Mouse (Mus musculus) limb, embryonic 14.5 days (tissue): ENCODE results near the gene 4921524J17Rik. TPM values are rescaled to one million over a fixed set of nuclear protein-coding genes. Genes with fewer than 3 reads are reported as not detected.

Experiments
- ATAC-seq: fragments of 200-750 bp; cut with Nextera tagmentation; 2 replicates; pipeline ENCODE4 v1.8.0; 2017; ENCODE audit warnings: low read depth, moderate number of reproducible peaks, moderate TSS enrichment; ENCODE audit not compliant: low FRiP score
- DNase-seq: peaks from one replicate; pipeline ENCODE4 v3.0.0-alpha.2; 2015; ENCODE audit warnings: low spot score
- H3K27ac ChIP-seq: fragments of 300-500 bp; sonication (generic); replicated peaks from 2 replicates; pipeline ENCODE4 v1.5.1; 2014; ENCODE audit warnings: low read depth, mild to moderate bottlenecking, low read length, moderate library complexity, mixed read lengths
- H3K27me3 ChIP-seq: fragments of 300-500 bp; sonication (generic); 2 replicates; pipeline ENCODE4 v1.6.1; 2014; ENCODE audit warnings: low read length, mixed read lengths; ENCODE audit not compliant: control insufficient read depth, insufficient read depth
- H3K36me3 ChIP-seq: fragments of 300-500 bp; sonication (generic); 2 replicates; pipeline ENCODE4 v1.6.1; 2014; ENCODE audit warnings: mild to moderate bottlenecking, low read length, moderate library complexity, mixed read lengths; ENCODE audit not compliant: control insufficient read depth, insufficient read depth
- H3K4me1 ChIP-seq: fragments of 300-500 bp; sonication (generic); 2 replicates; pipeline ENCODE4 v1.6.1; 2014; ENCODE audit warnings: antibody characterized with exemption, low read length, mixed read lengths; ENCODE audit not compliant: control insufficient read depth, insufficient read depth
- H3K4me2 ChIP-seq: fragments of 300-500 bp; sonication (generic); replicated peaks from 2 replicates; pipeline ENCODE4 v1.6.1; 2014; ENCODE audit warnings: low read depth, mild to moderate bottlenecking, low read length, moderate library complexity; ENCODE audit not compliant: severe bottlenecking
- H3K4me3 ChIP-seq: fragments of 300-500 bp; sonication (generic); replicated peaks from 2 replicates; pipeline ENCODE4 v1.5.1; 2014; ENCODE audit warnings: low read length
- H3K9ac ChIP-seq: fragments of 300-500 bp; sonication (generic); 2 replicates; pipeline ENCODE4 v1.6.1; 2014; ENCODE audit warnings: mild to moderate bottlenecking, low read depth, low read length, moderate library complexity; ENCODE audit not compliant: severe bottlenecking
- H3K9me3 ChIP-seq: fragments of 300-500 bp; sonication (generic); 2 replicates; pipeline ENCODE4 v1.6.1; 2016; ENCODE audit warnings: low read length; ENCODE audit not compliant: control insufficient read depth
- POLR2A ChIP-seq: fragments of 200-500 bp; IDR thresholded peaks from 2 replicates; pipeline ENCODE4 v1.8.0; 2012; ENCODE audit warnings: inconsistent platforms, mild to moderate bottlenecking, moderate library complexity, borderline replicate concordance; ENCODE audit not compliant: insufficient read depth, insufficient read length; ENCODE audit errors: extremely low read depth
- WGBS: fragments of 180-500 bp; shearing (Covaris S2); extraction: QIAGEN DNeasy Blood & Tissue Kit; methylation state at CpG from one replicate; pipeline ENCODE4 v1.1.7; 2014; 5-methylcytosine and 5-hydroxymethylcytosine counted together
- polyA plus RNA-seq, 2 experiments: library from polyadenylated mRNA; depleted of rRNA in 1 of 2; stranded (reverse) in 1 of 2; unstranded in 1 of 2; fragments of >200 nt; fragmentation: Nextera tagmentation in 1 of 2; extraction: Ambion mirVana in 1 of 2; gene quantifications; 2 replicates each; pipeline versions ENCODE4 v1.2.1 to v1.2.3; 2012 to 2014

The 4921524J17Rik gene
- polyA plus RNA-seq, 2 experiments: 24.9 to 46.5 TPM

- no peaks in the 10 kb centered on the region for H3K36me3 ChIP-seq
- 74% methylated on average over 15 of the region's 15 CpGs for WGBS
- no peak overlapping the region for H3K27ac ChIP-seq
- H3K27me3 ChIP-seq: no peaks in the 10 kb centered on the region
- H3K4me3 ChIP-seq: no peak overlapping the region
- H3K9me3 ChIP-seq: no peaks in the 10 kb centered on the region
- H3K9ac ChIP-seq: no peak overlapping the region
- TF ChIP-seq POLR2A: no peak
- H3K4me1 ChIP-seq: no peaks in the 10 kb centered on the region
- no peak overlapping the region for H3K4me2 ChIP-seq
- ATAC-seq (no peak), DNase-seq (no peak)
Measured at GRCm38 (mm10) chr8:85445936-85446685, 13.5 kb upstream of the 4921524J17Rik start.

GRCm38 (mm10) chr8:85444092-85444491 is 11.5 kb upstream of the 4921524J17Rik start:
- DNase-seq: no peak
- no peak for ATAC-seq
- Histone ChIP-seq H3K27me3 (no peaks in the 10 kb centered on the region), H3K9ac (no peak overlapping the region), H3K36me3 (no peaks in the 10 kb centered on the region), H3K9me3 (no peaks in the 10 kb centered on the region), H3K27ac (no peak overlapping the region), H3K4me1 (no peaks in the 10 kb centered on the region), H3K4me3 (no peak overlapping the region), H3K4me2 (no peak overlapping the region)
- no peak for TF ChIP-seq POLR2A

GRCm38 (mm10) chr8:85441564-85441963 is 8.9 kb upstream of the 4921524J17Rik start:
- TF ChIP-seq POLR2A: no peak
- DNase-seq (no peak), ATAC-seq (no peak)
- H3K9me3 ChIP-seq: no peaks in the 10 kb centered on the region
- no peak overlapping the region for H3K4me2 ChIP-seq
- no peak overlapping the region for H3K9ac ChIP-seq
- no peak overlapping the region for H3K4me3 ChIP-seq
- no peak overlapping the region for H3K27ac ChIP-seq
- H3K4me1 ChIP-seq: no peaks in the 10 kb centered on the region
- WGBS: 38% methylated on average over 5 of the region's 5 CpGs
- no peaks in the 10 kb centered on the region for H3K27me3 ChIP-seq
- H3K36me3 ChIP-seq: no peaks in the 10 kb centered on the region

GRCm38 (mm10) chr8:85435736-85436135 is 3.1 kb upstream of the 4921524J17Rik start:
- Histone ChIP-seq H3K9me3 (no peaks in the 10 kb centered on the region), H3K9ac (no peak overlapping the region), H3K4me1 (peaks cover 5% of the 10 kb centered on the region), H3K4me3 (no peak overlapping the region), H3K27ac (no peak overlapping the region), H3K27me3 (no peaks in the 10 kb centered on the region), H3K4me2 (no peak overlapping the region), H3K36me3 (no peaks in the 10 kb centered on the region)
- ATAC-seq (no peak), DNase-seq (no peak)
- no peak for TF ChIP-seq POLR2A
- 53% methylated on average over 5 of the region's 5 CpGs for WGBS

GRCm38 (mm10) chr8:85434817-85435216 is 2.2 kb upstream of the 4921524J17Rik start:
- 74% methylated on average over 12 of the region's 12 CpGs for WGBS
- Histone ChIP-seq H3K27me3 (no peaks in the 10 kb centered on the region), H3K4me3 (no peak overlapping the region), H3K4me2 (no peak overlapping the region), H3K9ac (no peak overlapping the region), H3K27ac (no peak overlapping the region), H3K9me3 (no peaks in the 10 kb centered on the region), H3K36me3 (no peaks in the 10 kb centered on the region), H3K4me1 (peaks cover 8% of the 10 kb centered on the region)
- ATAC-seq (no peak), DNase-seq (no peak)
- no peak for TF ChIP-seq POLR2A
